Mouse (Mus musculus): ENCODE data around the gene Adipoq.

DNA sequence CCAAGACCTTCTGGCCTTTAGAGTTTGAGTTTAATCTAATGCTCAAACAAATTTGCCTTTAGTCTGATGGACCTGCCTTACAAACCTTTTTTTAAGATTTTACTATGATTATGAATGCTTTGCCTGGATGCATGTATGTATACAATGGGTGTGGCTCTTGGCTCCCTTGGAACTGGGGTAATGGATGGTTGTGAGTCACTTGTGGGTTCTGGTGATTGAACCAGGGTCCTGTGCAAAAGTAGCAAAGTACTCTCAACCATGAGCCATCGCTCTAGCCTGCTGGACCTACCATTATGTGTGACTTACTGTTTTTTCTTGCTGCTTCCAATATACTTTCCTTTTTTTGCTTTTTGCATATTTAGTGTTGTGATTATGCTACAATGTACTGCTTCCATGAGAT is 14.0 kb upstream of the Adipoq start:
- no peak for TF ChIP-seq POLR2A (IDR thresholded peaks at IDR 0.05; ENCODE audit: low read depth, low read length)
- TF ChIP-seq CTCF (IDR thresholded peaks at IDR 0.05; ENCODE audit: extremely low read depth, insufficient read depth, insufficient read length, insufficient replicate concordance), result no peak
